Mouse (Mus musculus): ENCODE results near the gene Apoa5. TPM values are rescaled to one million over a fixed set of nuclear protein-coding genes. Genes with fewer than 3 reads are reported as not detected.
A peak's percentile ranks its signal among the peaks of the same experiment; 100 is the strongest.
"Not testable (repeated sequence)": the region's sequence is repeated elsewhere in the genome, so short reads cannot be mapped to it uniquely, and the experiment has no call there.

Gene Apoa5
- total RNA-seq, 2 experiments from 2014 or later, result not detected

- intact Hi-C loops (cut with DNase I), result no loop called here
These were observed 9.3 kb upstream of the Apoa5 start for GRCm38 (mm10) chr9:46259111-46259510.

DNA sequence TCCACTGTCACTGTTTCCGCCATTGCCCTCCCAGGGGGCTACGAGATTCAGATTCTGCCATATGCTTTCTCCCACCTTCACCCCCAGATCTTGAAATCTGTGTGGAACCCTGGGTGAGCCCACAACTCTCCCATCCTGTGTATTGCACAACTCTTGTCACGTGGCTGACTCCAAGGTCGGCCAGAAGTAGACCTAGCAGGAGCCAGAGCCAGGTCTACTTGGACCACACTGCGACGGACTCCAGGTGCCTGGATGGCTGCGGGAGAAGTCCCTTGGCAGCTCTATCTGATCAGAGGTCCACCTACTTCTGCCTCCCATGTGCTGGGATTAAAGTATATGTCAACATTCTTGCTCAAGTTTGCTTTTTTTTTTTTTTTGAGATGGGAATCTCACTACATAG, 7.3 kb upstream of the Apoa5 start:
- no peak for DNase-seq
- intact Hi-C loops (cut with DNase I), result no loop called here

More at GRCm38 (mm10) chr9:46259111-46259510, 9.3 kb upstream of the Apoa5 start:
- DNase-seq, result no peak

DNA sequence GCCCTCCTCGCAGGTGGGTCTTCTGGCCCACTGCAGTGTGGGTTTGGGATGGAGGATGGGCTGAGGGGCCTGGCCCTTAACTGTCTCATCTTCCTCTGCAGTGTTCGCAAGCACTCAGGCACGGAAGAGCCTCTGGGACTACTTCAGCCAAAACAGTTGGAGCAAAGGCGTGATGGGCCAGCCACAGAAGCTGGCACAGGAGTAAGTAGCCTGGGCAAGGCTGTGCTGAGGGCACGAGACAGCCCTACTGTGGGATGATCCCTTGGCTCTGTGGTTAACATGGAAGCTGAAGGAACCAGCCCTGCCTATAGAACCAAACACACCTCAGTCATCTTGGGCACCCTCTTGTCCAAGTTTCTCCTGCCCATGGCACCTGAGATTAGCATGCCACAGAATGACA, 692 bp downstream of the Apoa5 start:
- no peak for DNase-seq
- intact Hi-C loops (cut with DNase I), result no loop called here

DNA sequence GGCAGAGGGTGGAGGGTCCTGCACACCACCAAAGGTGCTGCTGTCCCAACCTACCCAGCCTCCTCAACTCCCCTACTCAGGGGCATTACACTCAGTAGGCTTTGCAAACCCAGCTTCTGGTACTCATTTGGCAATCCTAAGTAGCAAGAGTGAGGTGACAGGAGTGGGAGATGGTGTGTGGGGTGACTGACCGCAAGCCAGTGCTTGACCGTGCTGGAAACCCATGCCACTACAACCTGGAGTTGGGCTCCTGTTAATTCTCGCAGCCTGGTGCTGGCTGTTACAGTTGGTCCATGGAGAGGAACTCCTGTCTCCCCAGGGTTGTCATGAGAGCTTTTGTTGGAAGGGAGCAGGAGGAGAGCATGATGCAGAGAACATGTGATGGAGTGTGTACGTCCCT, 2.3 kb downstream of the Apoa5 start:
- intact Hi-C loops (cut with DNase I), result loop anchor here (5.0 kb wide), 1 partner anchor 363 kb away; the partner anchor contains the start of genes Pcsk7 and Rnf214
- DNase-seq, result no peak

GRCm38 (mm10) chr9:46272070-46272469, 3.6 kb downstream of the Apoa5 start:
- intact Hi-C loops (cut with DNase I), result loop anchor here (5.0 kb wide), 1 partner anchor 365 kb away; the partner anchor contains the start of genes Pcsk7 and Rnf214
- no peak for DNase-seq

DNA sequence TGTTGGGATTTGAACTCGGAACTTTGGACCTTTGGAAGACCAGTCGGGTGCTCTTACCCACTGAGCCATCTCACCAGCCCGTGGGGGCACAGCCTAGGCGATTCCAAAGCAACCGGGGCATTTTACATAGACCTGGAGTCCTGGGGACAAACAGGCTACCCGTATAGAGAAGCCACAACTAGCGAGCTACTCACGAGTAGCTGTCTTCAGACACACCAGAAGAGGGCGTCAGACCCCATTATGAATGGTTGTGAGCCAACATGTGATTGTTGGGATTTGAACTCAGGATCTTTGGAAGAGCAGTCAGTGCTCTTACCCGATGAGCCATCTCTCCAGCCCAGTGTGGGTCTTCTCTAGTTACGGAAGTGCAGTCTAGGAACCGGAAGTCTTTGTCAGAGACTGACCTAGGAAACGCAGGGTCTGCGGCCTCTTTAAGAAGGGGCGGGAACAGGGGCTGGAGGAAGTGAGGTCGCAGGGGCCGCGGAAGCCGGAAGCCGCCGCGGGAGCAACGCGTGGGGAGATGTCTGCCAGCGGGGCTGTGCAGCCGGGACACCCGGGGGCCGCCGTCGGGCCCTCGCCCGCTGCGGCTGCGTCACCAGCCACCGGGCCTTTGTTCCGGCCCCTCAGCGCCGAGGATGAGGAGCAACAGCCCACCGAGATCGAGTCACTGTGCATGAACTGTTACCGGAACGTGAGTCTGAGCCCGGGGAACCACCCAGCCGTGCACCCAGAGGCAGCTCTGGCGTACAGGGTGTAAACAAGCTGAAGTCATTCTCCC, 4.4 kb downstream of the Apoa5 start, which contains the start of gene Zpr1:
Gene Zpr1 (plus strand): TSS at position 388 of the 778 bp plus-strand sequence.
- peak; percentile 87 to 89 for DNase-seq
- intact Hi-C loops (cut with DNase I), result loop anchor here (1.0 to 5.0 kb wide), 2 partner anchors 9 to 366 kb away; partner anchors contain the start of genes Pcsk7 and Rnf214

DNA sequence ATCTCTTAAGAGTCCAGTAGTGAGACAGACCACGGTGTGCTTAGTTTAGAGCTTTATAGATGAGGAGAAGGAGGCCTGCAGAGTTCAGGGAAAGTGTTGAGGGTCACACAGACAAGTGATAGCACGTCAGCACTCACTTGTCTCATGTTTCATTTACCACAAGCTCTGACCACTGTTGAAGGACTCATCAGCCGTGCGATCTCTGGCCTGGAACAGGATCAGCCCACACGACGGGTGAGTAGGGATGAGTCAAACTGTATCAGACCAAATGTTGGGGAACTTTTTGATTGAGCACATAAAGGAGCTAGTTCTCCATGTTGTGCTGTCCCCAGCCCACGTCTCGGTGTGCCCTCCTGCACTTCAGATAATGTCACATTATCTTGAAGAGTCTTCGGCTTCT, 6.1 kb downstream of the Apoa5 start:
- no peak for DNase-seq
- intact Hi-C loops (cut with DNase I), result loop anchor here (5.0 kb wide), 1 partner anchor 367 kb away; the partner anchor contains the start of genes Pcsk7 and Rnf214

DNA sequence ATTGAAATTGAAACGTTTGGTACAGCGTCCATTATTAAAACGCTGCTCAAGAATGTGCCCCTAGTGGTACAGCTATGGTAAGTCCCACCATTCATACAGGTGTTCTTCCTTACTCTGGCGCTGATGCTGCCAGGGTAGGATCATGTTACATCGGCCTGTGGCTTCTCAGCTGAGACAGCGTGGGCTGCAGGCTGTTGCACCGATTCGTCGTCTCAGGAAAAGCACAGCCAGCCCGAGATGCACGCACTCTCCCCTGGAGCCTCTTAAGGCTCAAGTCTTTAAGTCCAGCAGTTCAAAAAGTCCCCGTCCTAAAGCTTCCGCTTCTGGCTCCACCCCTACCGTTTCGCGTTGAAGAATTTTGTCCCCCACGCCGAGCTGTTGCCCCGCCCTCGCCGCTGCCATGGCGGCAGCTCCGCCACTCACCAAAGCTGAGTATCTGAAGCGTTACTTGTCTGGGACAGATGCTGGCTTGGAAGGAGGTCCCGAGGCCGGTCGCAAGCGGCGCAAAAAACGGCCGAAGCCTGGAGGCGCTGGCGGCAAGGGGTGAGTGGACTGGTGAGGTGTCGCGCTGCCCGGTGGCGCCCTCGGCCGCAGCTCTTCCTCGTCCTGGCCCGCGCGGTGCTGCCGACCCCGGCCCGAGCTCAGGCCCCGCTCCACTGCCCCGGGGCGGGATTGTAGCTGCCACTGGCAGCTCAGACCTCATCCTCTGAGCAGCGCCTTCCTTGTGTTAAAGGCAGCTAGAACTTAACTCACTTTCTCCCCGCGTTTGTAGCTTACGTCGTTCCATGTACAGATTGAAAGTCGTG, 14.4 kb downstream of the Apoa5 start, which contains the start of gene Bud13:
Gene Bud13 (plus strand): TSS at position 378 of the 806 bp plus-strand sequence.
- intact Hi-C loops (cut with DNase I), result loop anchor here (1.0 kb wide), 1 partner anchor 10 kb away; the partner anchor contains the start of gene Zpr1
- DNase-seq, result peak; percentile 98 to 99

- DNase-seq, result no peak
- intact Hi-C loops (cut with DNase I), result no loop called here
These were observed 29.9 kb downstream of the Apoa5 start for GRCm38 (mm10) chr9:46298381-46298780.

DNA sequence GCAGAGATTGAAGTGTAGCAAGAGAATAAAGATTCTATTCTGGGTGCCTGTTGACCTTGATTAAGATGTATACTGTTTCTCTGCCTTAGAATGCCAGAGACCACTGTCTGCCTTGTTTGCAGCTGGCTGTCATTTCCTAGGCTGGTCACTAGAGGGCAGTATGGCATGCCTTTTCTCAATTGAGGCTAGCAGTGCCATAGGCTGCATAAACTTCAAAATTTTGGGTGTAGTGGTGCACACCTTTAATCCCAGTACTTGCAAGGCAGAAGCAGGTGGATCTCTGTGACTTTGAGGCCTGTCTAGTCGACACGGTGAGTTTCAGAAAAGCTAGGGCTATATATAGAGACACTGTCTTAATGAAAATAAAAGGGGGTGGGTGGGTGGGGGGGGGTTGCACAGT, 33.7 kb downstream of the Apoa5 start:
- peak; percentile 30 to 41 for DNase-seq
- intact Hi-C loops (cut with DNase I), result no loop called here

GRCm38 (mm10) chr9:46309121-46309520, 40.7 kb downstream of the Apoa5 start:
- DNase-seq, result no peak
- intact Hi-C loops (cut with DNase I), result no loop called here

- intact Hi-C loops (cut with DNase I), result loop anchor here (5.0 kb wide), 1 partner anchor 312 kb away; no protein-coding TSS in a partner anchor
These were observed 46.1 kb downstream of the Apoa5 start for GRCm38 (mm10) chr9:46314507-46314906.

DNA sequence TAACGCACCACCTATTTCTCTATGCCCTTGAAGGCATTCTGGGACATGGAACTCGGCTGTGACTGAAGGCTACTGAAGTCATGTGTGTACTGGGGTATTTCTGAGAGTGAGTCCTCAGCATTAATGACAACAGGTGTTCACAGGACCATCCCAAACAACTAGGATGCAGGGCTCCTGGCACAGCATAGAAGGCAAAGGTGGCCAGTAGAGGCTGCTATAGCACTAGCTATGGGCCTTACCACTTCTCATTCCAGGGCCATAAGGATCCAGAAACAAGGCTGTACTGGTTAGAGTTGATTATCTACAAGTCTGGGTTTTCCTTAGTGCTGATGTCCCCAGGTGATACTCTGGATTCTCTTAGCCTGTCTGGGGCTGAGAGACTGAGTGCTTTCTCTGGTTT, 46.5 kb downstream of the Apoa5 start:
- no peak for DNase-seq
- intact Hi-C loops (cut with DNase I), result loop anchor here (5.0 kb wide), 1 partner anchor 313 kb away; no protein-coding TSS in a partner anchor

More at GRCm38 (mm10) chr9:46314507-46314906, 46.1 kb downstream of the Apoa5 start:
- peak; percentile 67 to 72 for DNase-seq

GRCm38 (mm10) chr9:46315807-46316365, 47.5 kb downstream of the Apoa5 start:
- no peak for DNase-seq
- intact Hi-C loops (cut with DNase I), result no loop called here

DNA sequence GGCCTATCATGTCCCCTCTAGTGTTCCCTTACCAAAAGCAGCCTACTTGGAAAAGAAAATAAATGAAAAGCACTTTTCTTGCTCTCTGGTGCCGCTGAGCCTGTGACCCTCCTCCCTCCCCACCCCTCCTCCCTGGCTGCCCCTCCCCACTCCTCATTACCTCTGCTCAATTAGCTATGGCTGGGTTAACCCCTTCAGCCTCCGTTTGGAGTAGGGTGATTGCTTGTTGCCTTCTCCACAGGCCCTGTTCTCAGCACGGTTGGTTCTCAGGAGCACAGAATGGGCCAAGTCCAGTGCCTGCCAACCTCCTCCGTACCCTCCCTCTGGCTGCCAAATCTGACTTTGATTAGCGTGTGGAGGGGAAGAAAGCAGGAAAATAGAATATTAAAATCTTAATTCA, 48.0 kb downstream of the Apoa5 start:
- intact Hi-C loops (cut with DNase I), result no loop called here
- DNase-seq, result no peak

DNA sequence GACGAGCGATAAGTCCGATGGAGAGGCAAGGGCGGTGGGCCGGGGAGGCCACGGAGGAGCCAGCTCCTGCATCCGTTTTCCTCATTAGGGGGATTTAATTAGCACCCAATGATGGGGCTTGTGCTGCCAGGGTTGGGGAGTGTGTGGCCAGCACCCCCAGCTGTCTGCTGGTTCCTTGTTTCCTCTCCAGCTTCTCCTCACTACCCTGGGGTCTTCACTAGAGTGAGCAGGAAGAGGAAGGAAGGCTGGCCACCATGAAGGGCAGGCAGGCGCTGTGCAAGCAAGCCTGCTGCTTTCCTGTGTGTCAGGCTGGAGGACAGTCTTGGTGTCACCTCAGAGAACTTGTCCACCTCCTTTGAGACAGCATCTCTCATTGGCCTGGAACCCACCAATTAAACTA, 48.5 kb downstream of the Apoa5 start:
- intact Hi-C loops (cut with DNase I), result no loop called here
- DNase-seq, result no peak

DNA sequence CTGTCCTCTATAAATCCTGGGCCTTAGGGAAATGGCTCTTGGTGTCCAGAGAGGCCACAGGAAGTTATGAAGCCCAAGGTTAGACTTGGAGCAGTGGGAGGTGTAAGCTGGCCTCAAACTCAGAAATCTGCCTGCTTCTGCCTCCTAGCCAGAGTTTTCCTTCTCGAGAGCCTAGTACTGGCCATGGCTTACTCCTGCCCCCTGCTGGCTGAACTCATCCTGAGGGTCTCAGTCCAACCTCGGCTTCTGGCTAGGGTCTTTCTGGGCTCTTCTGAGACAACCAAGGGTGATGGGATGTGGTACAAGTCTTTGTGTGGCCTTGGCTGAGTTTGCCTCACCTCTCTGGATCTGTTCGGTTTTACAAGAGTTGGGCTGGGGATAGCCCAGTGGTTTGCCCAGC, 49.5 kb downstream of the Apoa5 start:
- DNase-seq, result no peak
- intact Hi-C loops (cut with DNase I), result no loop called here

- DNase-seq; intact Hi-C loops (cut with DNase I): not testable (repeated sequence)
These were observed 51.5 kb downstream of the Apoa5 start, which contains the start of gene 4931429L15Rik for GRCm38 (mm10) chr9:46319886-46320285. TSS of gene 4931429L15Rik (minus strand) at chr9:46319986.

- DNase-seq, result no peak
- intact Hi-C loops (cut with DNase I), result no loop called here
These were observed 52.0 kb downstream of the Apoa5 start for GRCm38 (mm10) chr9:46320461-46320860.

Measured in heart, postnatal 36 days (tissue).